Mouse (Mus musculus) neural tube, embryonic 15.5 days (tissue): ENCODE measurements around the gene Tprkb. TPM values are rescaled to one million over a fixed set of nuclear protein-coding genes. Genes with fewer than 3 reads are reported as not detected.
A peak's percentile ranks its signal among the peaks of the same experiment; 100 is the strongest.
"Not testable (repeated sequence)": the region's sequence is repeated elsewhere in the genome, so short reads cannot be mapped to it uniquely, and the experiment has no call there.

Experiments
- ATAC-seq: fragments of 200-750 bp; cut with Nextera tagmentation; 2 replicates; pipeline ENCODE4 v1.8.0; 2017; ENCODE audit warnings: mild to moderate bottlenecking, moderate TSS enrichment, moderate library complexity; ENCODE audit not compliant: low FRiP score
- H3K27ac ChIP-seq: fragments of 300-500 bp; sonication (generic); replicated peaks from 2 replicates; pipeline ENCODE4 v1.5.1; 2015; ENCODE audit warnings: mild to moderate bottlenecking, inconsistent platforms
- H3K27me3 ChIP-seq: fragments of 300-500 bp; sonication (generic); replicated peaks from 2 replicates; pipeline ENCODE4 v1.6.1; 2015; ENCODE audit warnings: inconsistent platforms
- H3K36me3 ChIP-seq: fragments of 300-500 bp; sonication (generic); 2 replicates; pipeline ENCODE4 v1.6.1; 2015; ENCODE audit warnings: inconsistent platforms
- H3K4me1 ChIP-seq: fragments of 300-500 bp; sonication (generic); 2 replicates; pipeline ENCODE4 v1.6.1; 2015; ENCODE audit warnings: inconsistent platforms
- H3K4me2 ChIP-seq: fragments of 300-500 bp; sonication (generic); 2 replicates; pipeline ENCODE4 v1.6.1; 2015; ENCODE audit warnings: inconsistent platforms, mild to moderate bottlenecking, moderate library complexity
- H3K4me3 ChIP-seq: fragments of 300-500 bp; sonication (generic); replicated peaks from 2 replicates; pipeline ENCODE4 v1.5.1; 2015; ENCODE audit warnings: mild to moderate bottlenecking, inconsistent platforms
- H3K9ac ChIP-seq: fragments of 300-500 bp; sonication (generic); replicated peaks from 2 replicates; pipeline ENCODE4 v1.6.1; 2015; ENCODE audit warnings: mild to moderate bottlenecking, inconsistent platforms
- H3K9me3 ChIP-seq: fragments of 300-500 bp; sonication (generic); replicated peaks from 2 replicates; pipeline ENCODE4 v1.6.1; 2016; ENCODE audit warnings: inconsistent platforms
- WGBS: fragments of 180-500 bp; shearing (Covaris S2); methylation state at CpG from one replicate; pipeline ENCODE4 v1.1.7; 2015; ENCODE audit warnings: mixed read lengths; 5-methylcytosine and 5-hydroxymethylcytosine counted together
- polyA plus RNA-seq: library from polyadenylated mRNA; unstranded; fragments of >200 nt; fragmentation: Nextera tagmentation; extraction: Ambion mirVana; gene quantifications from 2 replicates; pipeline ENCODE4 v1.2.1, GENCODE M21; 2015

Tprkb gene
- polyA plus RNA-seq, 1 experiment from 2014 or later: 52.4 TPM

DNA sequence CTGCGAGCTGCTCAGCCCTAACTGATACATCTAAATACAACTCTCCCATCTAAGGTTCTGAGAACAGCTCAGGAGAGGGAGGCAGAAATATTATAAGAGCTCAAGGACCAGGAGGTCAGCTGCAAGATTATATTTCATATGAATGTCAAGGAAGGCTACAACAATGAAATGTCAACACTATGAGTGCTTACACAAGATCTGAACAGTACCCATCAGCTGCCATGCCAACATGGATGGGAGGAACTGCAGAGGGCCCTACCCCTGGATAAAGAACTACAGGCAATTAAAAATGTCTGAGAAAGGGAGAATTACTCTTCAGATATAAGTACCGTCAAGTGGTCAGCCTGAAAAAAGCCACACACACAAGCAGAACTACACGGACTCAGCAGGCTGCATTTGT, 45.9 kb downstream of the Tprkb start:
- 94% methylated on average over 3 of the region's 3 CpGs for WGBS
- H3K9ac ChIP-seq: no peak overlapping the region
- peaks cover 24% of the 10 kb centered on the region for H3K4me1 ChIP-seq
- H3K4me3 ChIP-seq: no peak overlapping the region
- no peak overlapping the region for H3K27ac ChIP-seq
- H3K36me3 ChIP-seq: peaks cover 47% of the 10 kb centered on the region
- H3K4me2 ChIP-seq: no peak overlapping the region
- ATAC-seq: no peak
- no peaks in the 10 kb centered on the region for H3K27me3 ChIP-seq
- H3K9me3 ChIP-seq: no peaks in the 10 kb centered on the region

DNA sequence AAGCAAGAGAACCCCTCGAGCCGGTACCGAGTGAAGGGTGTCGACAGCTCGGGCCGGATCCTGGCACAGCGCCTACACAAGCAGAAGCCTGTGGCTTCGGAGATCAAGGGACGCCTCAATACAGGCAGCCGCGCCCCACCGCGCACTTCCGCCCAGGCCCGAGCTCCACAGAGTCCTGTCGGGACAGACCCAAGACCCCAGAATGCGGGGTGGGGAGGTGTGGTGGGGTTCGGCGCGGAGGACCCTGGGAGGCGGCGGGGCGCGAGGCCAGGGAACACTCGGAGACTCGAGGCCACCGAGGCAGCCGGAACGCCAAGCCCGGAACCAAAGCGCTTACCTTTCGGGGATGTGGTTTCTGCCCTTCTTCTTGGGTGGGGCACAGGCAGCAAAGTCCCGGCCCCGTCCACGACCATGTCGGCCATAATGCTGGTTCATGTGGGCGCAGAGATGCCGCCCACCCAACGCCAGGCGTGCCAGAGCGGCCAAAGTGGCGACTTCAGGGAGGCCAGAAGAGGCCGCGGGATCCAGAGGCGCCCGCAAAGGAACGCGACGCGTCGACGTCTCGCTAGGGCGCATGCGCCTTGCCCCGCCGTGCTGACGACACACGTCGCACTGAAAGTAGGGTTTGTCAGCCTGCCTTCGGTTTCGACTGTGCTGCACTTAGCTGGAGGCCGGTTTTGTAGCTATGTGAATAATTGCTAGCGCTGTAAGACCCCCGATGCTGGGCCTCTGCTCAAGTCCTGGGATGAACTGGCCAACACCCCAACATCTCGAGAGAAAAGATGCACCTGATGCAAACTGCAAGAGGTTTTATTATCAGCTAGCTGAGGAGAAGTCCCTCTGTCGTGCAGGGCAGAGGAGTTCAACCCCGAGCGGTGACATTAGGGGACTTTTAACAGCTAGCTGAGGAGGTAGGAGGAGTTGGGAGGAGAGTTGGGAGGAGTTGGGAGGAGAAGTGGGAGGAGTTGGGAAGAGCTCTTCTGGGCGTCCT, 49.7 kb downstream of the Tprkb start, which contains the start of gene Dusp11:
Gene Dusp11, minus strand, starts transcription at position 567 of the 991 bp plus-strand sequence.
- Histone ChIP-seq H3K4me1 (peaks cover 26% of the 10 kb centered on the region), H3K4me3 (peak within 1 kb of the TSS; percentile 91), H3K36me3 (peaks cover 17% of the 10 kb centered on the region), H3K4me2 (peak within 1 kb of the TSS; percentile 80), H3K27ac (peak within 1 kb of the TSS; percentile 97), H3K27me3 (no peaks in the 10 kb centered on the region), H3K9me3 (no peaks in the 10 kb centered on the region), H3K9ac (peak within 1 kb of the TSS; percentile 95)
- peak; percentile 98 for ATAC-seq
- WGBS: under 1% methylated on average over 70 of the region's 70 CpGs

DNA sequence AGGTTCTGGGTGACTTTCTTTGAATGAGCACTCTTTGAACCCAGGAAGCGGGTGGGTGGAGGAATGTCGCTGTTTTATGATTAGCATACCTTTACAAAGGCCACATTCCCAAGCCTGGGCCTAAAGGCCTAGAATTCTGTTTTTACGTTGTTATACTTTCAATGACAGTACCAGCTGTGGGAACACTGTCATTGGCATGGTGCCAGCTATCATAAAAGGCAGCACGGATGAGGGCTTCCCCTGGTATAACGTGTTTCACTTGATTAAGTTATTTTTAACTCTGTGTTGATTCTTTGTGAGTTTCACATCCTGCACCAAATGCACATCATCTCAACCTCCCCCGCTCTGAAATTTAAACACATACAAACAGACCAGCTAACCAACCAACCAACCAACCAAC, 54.4 kb downstream of the Tprkb start:
- not testable (repeated sequence) for H3K36me3 ChIP-seq, H3K9ac ChIP-seq, H3K27me3 ChIP-seq, H3K9me3 ChIP-seq, H3K4me1 ChIP-seq, H3K27ac ChIP-seq, H3K4me2 ChIP-seq, H3K4me3 ChIP-seq, ATAC-seq
- WGBS: 37% methylated on average over 6 of the region's 6 CpGs

DNA sequence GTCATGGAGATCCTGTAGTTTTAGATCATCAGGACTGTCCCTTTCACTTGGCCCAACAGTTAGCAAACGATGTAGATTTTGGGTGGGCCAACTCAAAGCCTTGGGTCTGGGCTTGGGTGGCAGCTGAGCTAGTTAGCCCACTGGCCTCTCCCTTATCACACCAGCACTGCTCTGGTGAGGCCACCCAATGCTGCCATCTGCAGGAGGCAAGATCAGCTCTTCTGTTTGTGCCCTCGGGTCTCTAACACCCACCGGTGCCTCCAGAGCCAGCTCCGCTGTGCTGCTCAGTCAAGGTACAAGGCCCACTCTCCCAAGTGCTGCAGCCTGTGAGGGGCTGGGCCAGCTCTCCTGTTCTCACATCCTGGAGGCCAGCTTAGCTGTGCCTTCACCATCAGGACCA, 55.0 kb downstream of the Tprkb start:
- H3K9ac ChIP-seq: no peak overlapping the region
- WGBS: 81% methylated on average over 4 of the region's 4 CpGs
- H3K27ac ChIP-seq: no peak overlapping the region; the same call in 1 of the 2 replicates
- ATAC-seq: no peak
- no peaks in the 10 kb centered on the region for H3K27me3 ChIP-seq
- H3K9me3 ChIP-seq: no peaks in the 10 kb centered on the region
- peaks cover 3% of the 10 kb centered on the region; the same call in 1 of the 2 replicates for H3K4me1 ChIP-seq
- H3K4me3 ChIP-seq: no peak overlapping the region
- no peaks in the 10 kb centered on the region for H3K36me3 ChIP-seq
- H3K4me2 ChIP-seq: no peak overlapping the region

- H3K36me3 ChIP-seq: no peaks in the 10 kb centered on the region
- 74% methylated on average over 2 of the region's 2 CpGs for WGBS
Observed at GRCm38 (mm10) chr6:85969889-85970288, 58.2 kb downstream of the Tprkb start.

DNA sequence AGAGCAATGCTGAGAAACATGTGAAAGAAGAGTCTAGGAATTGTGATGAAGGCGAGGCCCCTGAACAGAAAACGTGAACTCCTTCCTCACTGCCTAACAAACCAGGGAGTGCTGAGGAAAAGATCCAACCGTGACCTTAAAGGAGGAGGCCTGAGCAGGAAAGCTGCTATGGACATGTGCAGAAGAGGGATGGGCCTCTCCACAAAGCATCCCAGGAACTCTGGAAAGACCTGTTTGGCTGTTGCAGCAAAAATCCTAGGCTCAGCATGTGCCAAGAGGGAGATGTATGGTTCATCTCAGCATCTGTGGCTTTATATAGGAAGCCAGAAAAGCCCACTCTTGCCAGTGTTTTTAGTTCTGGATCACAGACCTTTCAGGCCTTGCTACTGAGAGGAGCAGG, 61.0 kb downstream of the Tprkb start:
- Histone ChIP-seq H3K4me3 (no peak overlapping the region), H3K27ac (no peak overlapping the region), H3K4me2 (no peak overlapping the region), H3K4me1 (no peaks in the 10 kb centered on the region), H3K9ac (no peak overlapping the region), H3K36me3 (no peaks in the 10 kb centered on the region), H3K9me3 (no peaks in the 10 kb centered on the region), H3K27me3 (no peaks in the 10 kb centered on the region)
- WGBS: 75% methylated on average over 3 of the region's 3 CpGs
- no peak for ATAC-seq

More at GRCm38 (mm10) chr6:85969889-85970288, 58.2 kb downstream of the Tprkb start:
- Histone ChIP-seq H3K4me1 (no peaks in the 10 kb centered on the region), H3K9me3 (no peaks in the 10 kb centered on the region), H3K4me2 (no peak overlapping the region), H3K9ac (no peak overlapping the region), H3K4me3 (no peak overlapping the region), H3K27me3 (no peaks in the 10 kb centered on the region), H3K27ac (no peak overlapping the region)
- no peak for ATAC-seq

- Histone ChIP-seq H3K9me3 (no peaks in the 10 kb centered on the region), H3K4me1 (no peaks in the 10 kb centered on the region), H3K27ac (no peak overlapping the region), H3K4me2 (no peak overlapping the region), H3K4me3 (no peak overlapping the region), H3K9ac (no peak overlapping the region), H3K27me3 (no peaks in the 10 kb centered on the region), H3K36me3 (no peaks in the 10 kb centered on the region)
- WGBS: 84% methylated on average over 3 of the region's 3 CpGs
- ATAC-seq: no peak
Observed at GRCm38 (mm10) chr6:85973336-85973735, 61.7 kb downstream of the Tprkb start.

DNA sequence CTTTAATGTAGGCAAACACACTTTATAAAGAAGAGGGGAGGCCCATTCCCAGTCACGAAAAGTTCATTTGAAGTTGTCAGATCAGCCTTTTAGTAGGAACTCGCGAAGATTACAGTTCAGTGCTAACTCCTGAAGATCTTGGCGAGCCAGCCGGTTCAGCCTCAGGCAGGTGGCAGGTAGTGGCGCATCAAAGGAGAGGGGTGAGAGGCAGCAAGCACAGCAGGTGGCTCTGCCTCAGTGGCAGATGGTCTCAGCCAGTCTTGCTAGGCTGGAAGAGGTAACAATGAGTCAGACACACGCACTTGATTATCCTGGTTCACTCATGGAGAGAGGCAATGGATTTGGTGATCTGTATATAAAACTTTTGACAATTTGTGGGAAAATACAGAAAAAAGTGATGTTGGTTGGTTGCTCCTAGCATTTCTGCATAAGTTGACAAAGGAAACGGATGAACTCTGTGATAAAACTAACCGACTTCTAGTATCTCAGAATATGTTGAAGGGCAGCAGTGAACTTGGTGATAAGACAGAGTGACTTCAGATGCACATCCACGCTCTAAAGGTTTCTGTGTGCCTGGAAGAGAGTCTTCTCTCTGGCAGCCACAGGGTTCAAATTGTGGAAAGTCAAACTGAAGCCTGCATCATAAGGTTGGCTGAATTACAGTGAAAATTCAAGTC, 63.4 kb downstream of the Tprkb start:
- H3K4me3 ChIP-seq: no peak overlapping the region
- no peaks in the 10 kb centered on the region for H3K4me1 ChIP-seq
- no peaks in the 10 kb centered on the region for H3K36me3 ChIP-seq
- H3K27ac ChIP-seq: no peak overlapping the region
- no peak for ATAC-seq
- H3K4me2 ChIP-seq: no peak overlapping the region
- no peaks in the 10 kb centered on the region for H3K9me3 ChIP-seq
- WGBS: 67% methylated on average over 10 of the region's 10 CpGs
- H3K9ac ChIP-seq: no peak overlapping the region
- H3K27me3 ChIP-seq: no peaks in the 10 kb centered on the region

DNA sequence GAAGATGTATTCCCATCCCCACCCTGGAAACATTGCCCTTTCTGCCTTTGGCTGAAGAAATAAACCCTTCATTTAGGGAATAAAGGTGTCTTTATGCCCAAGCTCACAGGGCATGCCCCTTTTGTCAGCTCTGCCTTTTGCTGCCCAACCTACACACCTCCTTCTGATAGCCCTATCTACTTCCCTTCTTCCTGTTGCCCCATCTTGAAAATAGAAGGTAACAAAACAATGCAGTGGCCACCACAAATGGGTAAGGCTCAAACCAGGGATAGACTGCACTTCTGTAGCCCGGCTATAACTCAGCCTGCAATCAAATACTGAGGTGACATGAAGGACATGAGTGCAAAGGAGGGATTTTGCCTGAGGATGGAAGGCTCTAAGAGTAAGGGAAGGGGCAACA, 64.1 kb downstream of the Tprkb start:
- H3K9me3 ChIP-seq: no peaks in the 10 kb centered on the region
- H3K4me3 ChIP-seq: no peak overlapping the region
- no peaks in the 10 kb centered on the region for H3K36me3 ChIP-seq
- no peak overlapping the region for H3K27ac ChIP-seq
- H3K27me3 ChIP-seq: no peaks in the 10 kb centered on the region
- H3K4me1 ChIP-seq: no peaks in the 10 kb centered on the region
- H3K4me2 ChIP-seq: no peak overlapping the region
- H3K9ac ChIP-seq: no peak overlapping the region
- WGBS: 84% methylated on average over 1 of the region's 1 CpGs
- no peak for ATAC-seq

DNA sequence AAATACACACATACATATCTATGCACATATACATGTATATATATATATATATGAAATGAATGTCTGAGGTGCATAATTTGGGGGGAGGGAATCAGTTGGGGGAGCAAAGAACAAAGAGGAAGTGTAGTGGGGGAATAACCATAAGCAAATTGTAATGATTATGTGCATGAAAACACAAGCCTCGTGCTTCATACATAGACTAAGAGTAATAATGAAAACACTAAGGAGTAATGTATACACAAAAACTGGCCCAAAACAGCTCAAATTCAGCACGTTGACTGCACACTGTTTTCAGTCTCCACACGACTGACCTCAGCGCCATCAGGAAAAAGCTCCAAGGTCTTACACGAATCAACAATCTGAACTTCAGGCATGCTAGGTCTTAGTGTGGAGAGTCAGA, 64.6 kb downstream of the Tprkb start:
- H3K4me2 ChIP-seq: no peak overlapping the region
- WGBS: 93% methylated on average over 5 of the region's 5 CpGs
- H3K4me1 ChIP-seq: no peaks in the 10 kb centered on the region
- no peak overlapping the region for H3K27ac ChIP-seq
- H3K9ac ChIP-seq: no peak overlapping the region
- no peaks in the 10 kb centered on the region for H3K9me3 ChIP-seq
- no peak for ATAC-seq
- H3K27me3 ChIP-seq: no peaks in the 10 kb centered on the region
- H3K36me3 ChIP-seq: no peaks in the 10 kb centered on the region
- H3K4me3 ChIP-seq: no peak overlapping the region

DNA sequence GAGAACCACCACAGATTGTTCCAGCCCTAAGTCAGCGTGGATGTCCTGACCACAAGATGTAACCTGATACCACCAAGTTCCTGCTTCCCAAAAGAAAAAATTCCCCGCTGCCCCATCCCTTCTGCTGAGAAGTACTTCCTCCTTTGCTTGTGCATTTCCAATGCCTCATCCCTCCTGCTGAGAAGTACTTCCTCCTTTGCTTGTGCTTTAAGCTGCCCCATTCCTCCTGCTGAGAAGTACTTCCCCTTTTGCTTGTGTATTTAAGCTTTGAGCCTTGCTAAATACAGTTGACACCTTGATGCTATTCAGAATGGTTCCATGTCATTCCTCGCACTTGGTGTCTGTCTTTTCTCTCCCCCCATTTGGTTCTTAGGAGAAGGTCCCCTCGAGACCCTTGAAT, 67.1 kb downstream of the Tprkb start:
- H3K4me3 ChIP-seq, ATAC-seq, H3K9me3 ChIP-seq, H3K9ac ChIP-seq, H3K36me3 ChIP-seq, H3K27me3 ChIP-seq, H3K4me2 ChIP-seq, H3K4me1 ChIP-seq, H3K27ac ChIP-seq: not testable (repeated sequence)
- WGBS: 84% methylated on average over 4 of the region's 4 CpGs
